Mouse (Mus musculus) embryonic facial prominence, embryonic 13.5 days (tissue): Measurements from ENCODE around the gene Ctc1. TPM values are rescaled to one million over a fixed set of nuclear protein-coding genes. Genes with fewer than 3 reads are reported as not detected.
A peak's percentile ranks its signal among the peaks of the same experiment; 100 is the strongest.

Experiments
- ATAC-seq: fragments of 200-750 bp; cut with Nextera tagmentation; 2 replicates; pipeline ENCODE4 v1.8.0; 2017; ENCODE audit warnings: low read depth; ENCODE audit not compliant: insufficient number of reproducible peaks, insufficient read depth, low FRiP score, low TSS enrichment
- H3K27ac ChIP-seq: fragments of 300-500 bp; sonication (generic); 2 replicates; pipeline ENCODE4 v1.5.1; 2015; ENCODE audit warnings: moderate library complexity, mild to moderate bottlenecking, inconsistent platforms
- H3K27me3 ChIP-seq: fragments of 300-500 bp; sonication (generic); 2 replicates; pipeline ENCODE4 v1.6.1; 2015; ENCODE audit warnings: mild to moderate bottlenecking, inconsistent platforms
- H3K36me3 ChIP-seq: fragments of 300-500 bp; sonication (generic); 2 replicates; pipeline ENCODE4 v1.6.1; 2015; ENCODE audit warnings: mild to moderate bottlenecking, inconsistent platforms
- H3K4me1 ChIP-seq: fragments of 300-500 bp; sonication (generic); 2 replicates; pipeline ENCODE4 v1.6.1; 2015; ENCODE audit warnings: inconsistent platforms
- H3K4me2 ChIP-seq: fragments of 300-500 bp; sonication (generic); 2 replicates; pipeline ENCODE4 v1.6.1; 2015; ENCODE audit warnings: moderate library complexity, mild to moderate bottlenecking, inconsistent platforms
- H3K4me3 ChIP-seq: fragments of 300-500 bp; sonication (generic); 2 replicates; pipeline ENCODE4 v1.5.1; 2015; ENCODE audit warnings: mild to moderate bottlenecking, inconsistent platforms
- H3K9ac ChIP-seq: fragments of 300-500 bp; sonication (generic); 2 replicates; pipeline ENCODE4 v1.6.1; 2015; ENCODE audit warnings: mild to moderate bottlenecking, inconsistent platforms
- H3K9me3 ChIP-seq: fragments of 300-500 bp; sonication (generic); 2 replicates; pipeline ENCODE4 v1.6.1; 2016; ENCODE audit warnings: inconsistent platforms
- WGBS: fragments of 180-500 bp; shearing (Covaris S2); methylation state at CpG from one replicate; pipeline ENCODE4 v1.1.7; 2015; ENCODE audit warnings: mixed read lengths; 5-methylcytosine and 5-hydroxymethylcytosine counted together
- polyA plus RNA-seq: library from polyadenylated mRNA; unstranded; fragments of >200 nt; fragmentation: Nextera tagmentation; extraction: Ambion mirVana; gene quantifications from 2 replicates; pipeline ENCODE4 v1.2.1, GENCODE M21; 2015

Gene Ctc1
- polyA plus RNA-seq, 1 experiment from 2014 or later: 53.5 TPM

DNA sequence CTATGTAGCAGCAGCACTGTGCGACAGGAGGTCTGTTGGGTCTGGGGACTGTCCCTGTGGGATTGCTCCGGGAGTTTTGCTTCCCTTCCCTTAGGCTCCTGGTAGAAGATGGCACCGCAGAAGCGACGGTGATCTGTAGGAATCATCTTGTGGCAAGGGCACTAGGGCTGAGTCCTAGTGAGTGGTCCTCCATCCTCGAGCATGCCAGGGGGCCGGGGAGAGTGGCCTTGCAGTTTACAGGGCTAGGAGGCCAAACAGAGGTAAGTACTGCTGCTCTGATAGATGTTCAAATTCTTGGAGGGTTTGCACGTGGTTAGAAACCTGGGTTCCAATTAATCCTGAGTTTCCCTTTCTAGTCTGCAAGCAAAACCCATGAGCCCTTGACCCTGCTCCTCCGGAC lies 19.7 kb downstream of the Ctc1 start:
- Histone ChIP-seq H3K4me1 (peaks cover 32% of the 10 kb centered on the region), H3K36me3 (peaks cover 49% of the 10 kb centered on the region), H3K9me3 (no peaks in the 10 kb centered on the region), H3K27ac (peak overlapping the region; percentile 64), H3K4me2 (peak overlapping the region; percentile 60), H3K9ac (no peak overlapping the region), H3K27me3 (no peaks in the 10 kb centered on the region), H3K4me3 (no peak overlapping the region)
- no peak for ATAC-seq
- 83% methylated on average over 9 of the region's 9 CpGs for WGBS

DNA sequence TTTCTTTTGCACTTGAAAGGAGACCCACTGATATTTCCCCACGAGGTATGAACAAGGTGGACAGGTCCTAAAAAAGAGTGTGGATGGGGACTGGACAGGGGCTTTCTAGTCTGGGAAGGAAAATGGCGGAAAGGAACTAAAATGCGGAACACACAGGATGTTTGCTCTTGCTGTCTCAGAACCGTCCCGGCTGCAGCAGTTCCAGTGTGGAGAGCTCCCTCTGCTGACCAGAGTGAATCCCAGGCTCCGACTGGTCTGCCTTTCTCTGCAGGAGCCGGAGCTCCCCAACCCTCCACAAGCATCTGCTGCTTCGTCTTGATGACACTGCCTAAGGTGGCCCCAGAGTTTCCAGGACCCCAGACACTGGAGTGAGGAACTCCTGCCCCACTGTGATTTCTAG lies 20.1 kb downstream of the Ctc1 start:
- Histone ChIP-seq H3K36me3 (peaks cover 44% of the 10 kb centered on the region), H3K4me2 (peak overlapping the region; percentile 60)

DNA sequence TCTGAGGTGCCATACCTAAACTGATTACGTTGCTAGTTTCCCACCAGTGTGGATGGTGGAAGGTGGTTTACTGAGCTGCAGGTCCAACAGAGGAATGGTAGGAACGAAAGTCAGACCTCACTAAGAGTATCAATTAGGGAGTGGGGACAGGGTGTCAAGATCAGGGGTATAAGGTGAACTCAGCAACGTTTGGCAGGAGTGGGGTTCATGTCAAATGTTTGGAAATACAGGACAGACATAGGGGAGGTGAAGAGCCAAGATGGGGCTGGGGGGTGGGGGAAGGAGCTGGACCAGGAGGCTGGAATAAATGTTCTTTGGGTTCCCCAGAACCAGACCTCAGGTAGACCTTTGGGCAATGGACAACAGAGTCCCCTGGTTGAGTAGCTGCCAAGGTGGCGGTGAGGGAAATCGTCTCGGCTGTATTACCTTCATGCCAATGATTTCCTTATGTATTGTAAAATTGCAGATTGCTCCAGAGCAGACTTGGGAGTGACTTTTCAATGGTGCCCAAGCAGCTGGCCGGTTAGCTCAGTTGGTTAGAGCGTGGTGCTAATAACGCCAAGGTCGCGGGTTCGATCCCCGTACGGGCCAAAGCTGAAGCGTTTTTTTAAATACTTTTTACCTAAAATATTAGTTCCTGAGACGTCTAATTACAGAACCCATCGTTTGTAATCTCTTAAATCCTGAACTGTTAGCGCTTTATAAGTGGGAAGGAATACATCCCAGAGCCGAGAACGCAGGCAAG lies 20.9 kb downstream of the Ctc1 start:
- ATAC-seq: no peak
- Histone ChIP-seq H3K9ac (peak overlapping the region; percentile 82), H3K27ac (peak overlapping the region; percentile 85), H3K36me3 (peaks cover 36% of the 10 kb centered on the region), H3K27me3 (no peaks in the 10 kb centered on the region), H3K4me3 (peak overlapping the region; percentile 78), H3K9me3 (no peaks in the 10 kb centered on the region), H3K4me1 (peaks cover 32% of the 10 kb centered on the region), H3K4me2 (peak overlapping the region; percentile 60)
- 9% methylated on average over 20 of the region's 20 CpGs for WGBS

More for the DNA sequence above, 20.1 kb downstream of the Ctc1 start:
- ATAC-seq: no peak
- Histone ChIP-seq H3K27me3 (no peaks in the 10 kb centered on the region), H3K9me3 (no peaks in the 10 kb centered on the region), H3K4me3 (peak overlapping the region; percentile 78), H3K9ac (no peak overlapping the region; the same call in 1 of the 2 replicates), H3K27ac (peak overlapping the region; percentile 64), H3K4me1 (peaks cover 32% of the 10 kb centered on the region)
- 6% methylated on average over 8 of the region's 8 CpGs for WGBS

DNA sequence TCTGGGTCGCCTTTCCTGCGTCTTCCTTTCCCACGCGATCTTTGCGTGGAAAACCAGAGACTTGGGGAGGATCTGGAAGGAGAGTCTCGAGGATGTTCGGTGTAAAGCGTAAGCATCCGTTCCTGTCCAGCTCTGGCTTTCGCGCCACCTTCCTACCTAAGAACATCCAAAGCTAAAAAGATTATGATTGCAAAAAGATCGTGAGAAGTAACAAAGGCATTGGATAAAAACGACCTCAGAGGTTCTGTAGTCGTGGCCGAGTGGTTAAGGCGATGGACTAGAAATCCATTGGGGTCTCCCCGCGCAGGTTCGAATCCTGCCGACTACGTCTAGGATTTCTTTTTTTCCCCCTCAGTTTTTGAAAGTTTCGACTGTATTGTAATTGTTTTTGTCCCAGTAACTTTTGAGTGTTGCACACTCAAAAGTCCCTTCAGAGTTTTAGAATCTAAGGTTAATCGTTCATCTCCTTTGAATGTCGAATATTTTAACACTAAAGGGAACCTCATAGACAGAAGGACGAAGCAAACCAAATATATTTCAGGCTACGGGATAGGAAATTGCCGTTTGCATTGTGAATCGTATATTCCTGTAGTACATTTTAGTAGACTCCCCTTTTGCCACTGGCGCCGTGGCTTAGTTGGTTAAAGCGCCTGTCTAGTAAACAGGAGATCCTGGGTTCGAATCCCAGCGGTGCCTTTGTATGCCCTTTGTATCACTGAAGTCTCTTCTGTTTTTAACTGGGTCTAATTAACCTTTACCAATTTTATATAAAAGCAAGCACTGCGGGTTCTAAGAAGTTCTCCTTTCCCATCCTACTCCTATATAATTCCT lies 21.7 kb downstream of the Ctc1 start:
- Histone ChIP-seq H3K9me3 (no peaks in the 10 kb centered on the region), H3K36me3 (peaks cover 30% of the 10 kb centered on the region), H3K4me3 (peak overlapping the region; percentile 78), H3K4me1 (peaks cover 32% of the 10 kb centered on the region), H3K27me3 (no peaks in the 10 kb centered on the region), H3K9ac (peak overlapping the region; percentile 82), H3K27ac (peak overlapping the region; percentile 85), H3K4me2 (peak overlapping the region; percentile 60)
- WGBS: under 1% methylated on average over 34 of the region's 34 CpGs
- ATAC-seq: no peak

DNA sequence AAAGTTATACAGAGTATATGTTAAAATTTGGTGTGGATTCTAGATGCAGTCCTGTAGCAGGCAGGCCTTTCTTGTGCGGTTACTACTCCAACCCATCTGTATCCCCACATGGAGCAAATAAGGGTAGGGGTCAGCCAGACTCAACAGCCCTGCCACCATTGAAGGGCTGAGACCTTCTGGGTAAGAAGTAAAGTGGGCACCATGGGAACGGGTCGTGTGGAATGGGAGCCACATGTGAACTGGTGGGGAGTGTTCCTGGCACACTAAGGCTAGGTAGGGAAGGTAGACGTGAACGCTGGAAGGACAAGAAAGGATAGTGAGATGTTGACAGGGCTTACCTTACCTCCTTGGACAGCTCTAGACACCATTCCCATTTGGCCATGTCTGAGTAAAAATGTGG lies 22.5 kb downstream of the Ctc1 start:
- no peak for ATAC-seq
- no peaks in the 10 kb centered on the region for H3K27me3 ChIP-seq
- peaks cover 32% of the 10 kb centered on the region for H3K4me1 ChIP-seq
- H3K4me3 ChIP-seq: peak overlapping the region; percentile 78; the same call in 1 of the 2 replicates
- peaks cover 23% of the 10 kb centered on the region for H3K36me3 ChIP-seq
- peak overlapping the region; percentile 65 for H3K4me2 ChIP-seq
- H3K9ac ChIP-seq: no peak overlapping the region
- WGBS: 68% methylated on average over 5 of the region's 5 CpGs
- no peaks in the 10 kb centered on the region for H3K9me3 ChIP-seq
- 0 out of 2 replicates have a peak overlapping the region, but pooled peaks have one; percentile 13 for H3K27ac ChIP-seq

DNA sequence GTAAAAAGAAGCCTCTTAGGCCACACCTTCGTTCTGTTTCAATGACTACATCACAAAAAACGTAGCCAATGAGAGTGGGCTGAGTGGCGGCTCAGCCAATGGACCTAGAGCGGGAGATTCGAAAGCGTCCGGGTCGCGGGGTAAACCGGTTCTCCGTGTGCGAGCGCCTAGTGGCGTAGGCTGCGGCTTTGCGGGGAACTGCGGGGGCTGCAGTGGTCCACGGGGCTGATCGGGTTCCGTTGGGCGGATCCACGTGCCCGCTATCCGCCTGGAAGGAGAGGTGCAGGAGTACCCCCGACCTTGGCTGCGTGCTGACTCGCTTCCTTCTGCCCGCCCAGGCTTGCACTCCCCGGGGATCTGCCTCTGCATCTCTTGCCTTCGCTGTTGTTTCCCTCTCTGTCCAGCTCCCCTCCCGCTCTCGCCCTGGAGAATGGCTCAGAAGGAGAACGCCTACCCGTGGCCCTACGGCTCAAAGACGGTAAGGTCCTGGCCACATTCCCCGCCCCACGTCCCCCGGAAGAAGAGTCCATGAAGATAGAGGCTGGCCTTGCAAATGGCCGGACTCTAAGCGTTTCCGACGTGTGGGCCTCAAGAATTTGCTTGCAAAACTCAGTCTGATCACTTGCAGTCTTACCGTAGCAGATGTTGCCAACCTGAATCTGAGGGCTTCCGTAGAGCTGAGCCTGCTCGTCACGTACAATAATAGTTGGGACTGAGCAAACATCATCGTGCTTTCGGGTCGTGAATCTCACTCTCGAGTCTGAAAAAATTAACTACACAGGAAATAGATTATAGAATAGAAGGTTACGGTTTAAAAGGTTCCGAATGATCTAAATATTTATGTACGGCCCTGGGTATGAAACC lies 30.1 kb downstream of the Ctc1 start, which contains the start of gene Aurkb:
Aurkb (plus strand) TSS at position 117 of the 864 bp plus-strand sequence.
- peak; percentile 59 for ATAC-seq
- Histone ChIP-seq H3K4me2 (peak within 1 kb of the TSS; percentile 88), H3K27me3 (no peaks in the 10 kb centered on the region), H3K27ac (peak within 1 kb of the TSS; percentile 87), H3K4me1 (peaks cover 32% of the 10 kb centered on the region), H3K4me3 (peak within 1 kb of the TSS; percentile 86), H3K36me3 (peaks cover 31% of the 10 kb centered on the region), H3K9ac (peak within 1 kb of the TSS; percentile 85), H3K9me3 (no peaks in the 10 kb centered on the region)
- under 1% methylated on average over 54 of the region's 54 CpGs for WGBS

DNA sequence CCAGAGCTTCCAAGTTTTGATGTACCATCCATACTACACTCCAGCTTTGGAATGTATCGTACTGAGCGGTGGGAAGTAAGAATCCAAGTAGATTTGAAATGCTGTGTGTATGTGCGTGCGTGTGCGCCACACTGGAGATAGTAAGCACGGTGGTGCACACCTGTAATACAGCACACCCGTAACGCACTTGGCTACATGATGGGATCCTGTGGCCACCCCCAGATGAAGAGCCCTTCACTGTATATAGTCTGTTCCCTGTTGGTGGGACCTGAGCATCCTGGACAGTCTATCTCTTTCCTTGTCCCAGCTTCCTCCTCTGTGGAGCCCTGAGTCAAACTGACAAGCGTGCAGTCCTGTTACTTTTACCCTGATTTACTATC lies 30.7 kb downstream of the Ctc1 start:
- H3K9me3 ChIP-seq: no peaks in the 10 kb centered on the region
- no peaks in the 10 kb centered on the region for H3K27me3 ChIP-seq
- no peak for ATAC-seq
- H3K4me2 ChIP-seq: peak overlapping the region; percentile 88
- H3K4me1 ChIP-seq: peaks cover 32% of the 10 kb centered on the region
- 15% methylated on average over 9 of the region's 9 CpGs for WGBS
- H3K4me3 ChIP-seq: peak overlapping the region; percentile 86
- H3K9ac ChIP-seq: peak overlapping the region; percentile 85
- no peak overlapping the region for H3K27ac ChIP-seq
- H3K36me3 ChIP-seq: peaks cover 36% of the 10 kb centered on the region

DNA sequence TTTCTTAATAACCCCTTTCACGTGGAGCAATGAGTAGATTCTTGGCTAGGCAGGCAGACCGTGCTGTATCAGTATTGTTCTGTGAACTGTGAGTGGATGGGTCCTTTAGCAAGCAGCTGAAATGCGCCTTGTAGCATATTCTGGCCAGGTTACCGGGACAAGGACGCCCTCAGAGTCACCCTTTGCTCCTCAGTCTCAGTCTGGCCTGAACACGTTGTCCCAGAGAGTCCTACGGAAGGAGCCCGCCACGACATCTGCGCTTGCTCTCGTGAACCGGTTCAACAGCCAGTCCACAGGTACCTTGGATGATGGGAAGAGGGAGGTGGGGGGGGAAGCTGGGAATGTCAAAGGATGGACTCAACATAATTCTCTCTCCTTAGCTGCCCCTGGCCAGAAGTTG lies 31.9 kb downstream of the Ctc1 start:
- peak overlapping the region; percentile 88 for H3K4me2 ChIP-seq
- no peaks in the 10 kb centered on the region for H3K9me3 ChIP-seq
- WGBS: 87% methylated on average over 12 of the region's 12 CpGs
- no peaks in the 10 kb centered on the region for H3K27me3 ChIP-seq
- H3K9ac ChIP-seq: peak overlapping the region; percentile 32; the same call in 1 of the 2 replicates
- no peak for ATAC-seq
- no peak overlapping the region for H3K27ac ChIP-seq
- H3K4me3 ChIP-seq: peak overlapping the region; percentile 86; the same call in 1 of the 2 replicates
- H3K36me3 ChIP-seq: peaks cover 40% of the 10 kb centered on the region
- peaks cover 32% of the 10 kb centered on the region for H3K4me1 ChIP-seq

DNA sequence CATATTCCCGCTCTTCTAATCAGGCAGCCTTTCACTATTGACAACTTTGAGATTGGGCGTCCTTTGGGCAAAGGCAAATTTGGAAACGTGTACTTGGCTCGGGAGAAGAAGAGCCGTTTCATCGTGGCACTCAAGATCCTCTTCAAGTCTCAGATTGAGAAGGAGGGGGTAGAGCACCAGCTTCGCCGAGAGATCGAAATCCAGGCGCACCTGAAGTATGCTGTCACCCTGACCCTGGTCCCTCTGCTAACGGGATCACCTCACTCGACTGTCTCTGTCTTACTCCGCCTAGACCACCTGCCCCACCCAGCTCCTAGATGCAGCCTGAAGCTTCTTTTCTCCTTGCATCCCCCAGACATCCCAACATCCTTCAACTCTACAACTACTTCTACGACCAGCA lies 32.4 kb downstream of the Ctc1 start:
- Histone ChIP-seq H3K4me2 (0 out of 2 replicates have a peak overlapping the region, but pooled peaks have one; percentile 88), H3K9me3 (no peaks in the 10 kb centered on the region), H3K4me3 (no peak overlapping the region), H3K27ac (no peak overlapping the region), H3K36me3 (peaks cover 43% of the 10 kb centered on the region), H3K4me1 (peaks cover 32% of the 10 kb centered on the region), H3K27me3 (no peaks in the 10 kb centered on the region), H3K9ac (peak overlapping the region; percentile 22; the same call in 1 of the 2 replicates)
- WGBS: 93% methylated on average over 14 of the region's 14 CpGs
- ATAC-seq: no peak

DNA sequence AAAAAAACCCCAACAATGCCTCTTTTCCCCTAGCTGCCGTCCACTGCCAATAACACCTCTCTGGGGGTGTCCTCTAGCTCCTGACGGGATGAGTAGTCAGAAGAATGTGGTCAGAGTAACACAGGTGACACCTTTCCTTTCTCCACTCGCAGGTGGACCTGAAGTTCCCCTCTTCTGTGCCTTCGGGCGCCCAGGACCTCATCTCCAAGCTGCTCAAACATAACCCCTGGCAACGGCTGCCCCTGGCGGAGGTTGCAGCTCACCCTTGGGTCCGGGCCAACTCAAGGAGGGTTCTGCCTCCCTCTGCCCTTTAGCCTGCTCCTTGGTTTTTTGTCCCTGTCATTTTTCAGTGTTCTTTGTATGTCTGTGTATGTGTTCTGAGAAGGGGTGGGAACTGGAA lies 35.0 kb downstream of the Ctc1 start:
- H3K4me2 ChIP-seq: no peak overlapping the region
- H3K36me3 ChIP-seq: peaks cover 56% of the 10 kb centered on the region
- peaks cover 32% of the 10 kb centered on the region for H3K4me1 ChIP-seq
- no peak overlapping the region for H3K4me3 ChIP-seq
- no peak overlapping the region for H3K27ac ChIP-seq
- no peak for ATAC-seq
- H3K9me3 ChIP-seq: no peaks in the 10 kb centered on the region
- no peak overlapping the region for H3K9ac ChIP-seq
- no peaks in the 10 kb centered on the region for H3K27me3 ChIP-seq
- 94% methylated on average over 8 of the region's 8 CpGs for whole genome bisulfite sequencing

DNA sequence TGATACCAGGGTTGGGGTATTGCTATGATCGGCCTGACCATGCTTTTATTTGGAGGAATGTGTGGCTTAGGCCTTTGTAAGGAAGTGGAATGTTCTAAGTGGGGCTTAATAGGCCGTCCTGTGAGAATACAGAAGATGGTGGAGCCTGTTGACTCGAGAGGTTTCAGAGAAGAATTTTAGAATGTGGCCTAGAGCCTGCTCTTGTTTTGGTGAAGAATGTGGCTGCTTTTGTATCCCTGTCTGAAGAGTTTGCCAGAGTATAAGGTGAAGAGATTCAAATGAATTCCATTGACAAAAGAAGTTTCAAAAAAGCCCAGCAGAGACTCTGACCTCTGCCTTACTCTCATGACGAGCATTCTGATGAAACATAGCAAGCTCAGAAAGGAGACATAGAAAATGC lies 36.1 kb downstream of the Ctc1 start:
- H3K36me3 ChIP-seq: peaks cover 56% of the 10 kb centered on the region

More for the DNA sequence above, 36.1 kb downstream of the Ctc1 start:
- Histone ChIP-seq H3K9me3 (no peaks in the 10 kb centered on the region), H3K4me3 (no peak overlapping the region), H3K4me1 (peaks cover 25% of the 10 kb centered on the region), H3K27ac (no peak overlapping the region), H3K9ac (no peak overlapping the region), H3K4me2 (no peak overlapping the region), H3K27me3 (no peaks in the 10 kb centered on the region)
- no peak for ATAC-seq
- 87% methylated on average over 4 of the region's 4 CpGs for WGBS
